Mouse (Mus musculus) hindbrain, embryonic 12.5 days (tissue): ENCODE data around the gene Olfr938. TPM values are rescaled to one million over a fixed set of nuclear protein-coding genes. Genes with fewer than 3 reads are reported as not detected.

Experiments used
- ATAC-seq: fragments of 200-750 bp; cut with Nextera tagmentation; 2 replicates; pipeline ENCODE4 v1.8.0; 2017; ENCODE audit warnings: moderate TSS enrichment; ENCODE audit not compliant: low FRiP score
- H3K27ac ChIP-seq: fragments of 300-500 bp; sonication (generic); 2 replicates; pipeline ENCODE4 v1.5.1; 2016; ENCODE audit warnings: mild to moderate bottlenecking
- H3K27me3 ChIP-seq: fragments of 300-500 bp; sonication (generic); 2 replicates; pipeline ENCODE4 v1.6.1; 2016; ENCODE audit warnings: mild to moderate bottlenecking
- H3K36me3 ChIP-seq: fragments of 300-500 bp; sonication (generic); 2 replicates; pipeline ENCODE4 v1.6.1; 2016; ENCODE audit warnings: mild to moderate bottlenecking
- H3K4me1 ChIP-seq: fragments of 300-500 bp; sonication (generic); 2 replicates; pipeline ENCODE4 v1.6.1; 2016
- H3K4me2 ChIP-seq: fragments of 300-500 bp; sonication (generic); replicated peaks from 2 replicates; pipeline ENCODE4 v1.6.1; 2016; ENCODE audit warnings: mild to moderate bottlenecking
- H3K4me3 ChIP-seq: fragments of 300-500 bp; sonication (generic); 2 replicates; pipeline ENCODE4 v1.5.1; 2016; ENCODE audit warnings: mild to moderate bottlenecking
- H3K9ac ChIP-seq: fragments of 300-500 bp; sonication (generic); 2 replicates; pipeline ENCODE4 v1.6.1; 2016; ENCODE audit warnings: mild to moderate bottlenecking, moderate library complexity
- H3K9me3 ChIP-seq: fragments of 300-500 bp; sonication (generic); replicated peaks from 2 replicates; pipeline ENCODE4 v1.6.1; 2016; ENCODE audit warnings: mild to moderate bottlenecking
- WGBS: fragments of 180-500 bp; shearing (Covaris S2); methylation state at CpG from one replicate; pipeline ENCODE4 v1.1.7; 2016; 5-methylcytosine and 5-hydroxymethylcytosine counted together
- microRNA-seq: library from miRNA; unstranded; fragments of <30 nt; microRNA quantifications from one replicate; pipeline ENCODE4, GENCODE M21; 2017
- polyA plus RNA-seq: library from polyadenylated mRNA; unstranded; fragments of >200 nt; fragmentation: Nextera tagmentation; extraction: Ambion mirVana; gene quantifications from 2 replicates; pipeline ENCODE4 v1.2.1, GENCODE M21; 2016

The Olfr938 gene
- not detected in 2 replicates for polyA plus RNA-seq

DNA sequence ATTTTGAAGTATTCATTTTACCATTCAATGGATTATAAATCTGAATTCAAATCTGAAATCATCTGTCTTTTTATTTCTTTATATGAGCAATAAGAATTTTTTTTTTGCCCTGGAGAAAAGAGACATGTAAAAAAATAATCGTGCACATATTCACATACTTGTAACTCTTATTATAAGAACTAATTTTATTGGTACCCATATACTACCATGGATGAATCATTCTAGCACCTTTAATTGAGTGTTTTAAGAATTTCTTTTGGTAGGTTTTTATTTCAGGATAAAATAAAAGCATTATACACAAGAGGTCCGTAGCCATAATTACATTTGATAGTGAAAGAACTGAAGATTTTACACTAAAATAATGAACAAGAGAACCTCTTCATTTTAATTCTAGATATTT is at the start of gene Olfr938:
TSS of gene Olfr938 (minus strand) at position 101 of the 400 bp plus-strand sequence.
- no peaks in the 10 kb centered on the region for H3K4me1 ChIP-seq
- 0 out of 2 replicates have a peak, but pooled peaks cover 2% of the 10 kb centered on the region for H3K9me3 ChIP-seq
- ATAC-seq: no peak
- H3K4me3 ChIP-seq: no peak within 1 kb of the TSS
- H3K27me3 ChIP-seq: no peaks in the 10 kb centered on the region
- no peaks in the 10 kb centered on the region for H3K36me3 ChIP-seq
- no peak within 1 kb of the TSS for H3K9ac ChIP-seq
- WGBS: 87% methylated on average over 2 of the region's 2 CpGs
- H3K4me2 ChIP-seq: no peak within 1 kb of the TSS
- H3K27ac ChIP-seq: no peak within 1 kb of the TSS

DNA sequence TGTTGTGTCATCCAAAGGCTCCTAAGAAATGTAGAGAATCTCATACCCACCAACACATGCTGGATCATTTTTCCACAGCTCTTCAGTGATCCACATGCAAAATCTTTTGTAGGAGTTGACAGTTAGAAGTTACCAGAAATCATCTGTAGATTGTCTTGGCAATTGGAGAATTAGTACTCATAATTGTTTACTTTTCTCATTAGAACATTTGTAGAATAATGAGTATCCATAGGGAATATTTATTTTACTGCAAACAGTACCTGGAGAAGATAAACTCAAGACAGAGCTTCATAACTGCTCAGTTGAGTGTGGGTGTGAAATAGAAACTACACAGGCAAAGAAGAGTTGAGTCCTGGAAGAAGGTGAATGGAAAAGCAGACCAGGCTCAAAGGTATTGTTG is 49.1 kb upstream of the Olfr938 start, which contains the start of gene Olfr27:
TSS of gene Olfr27 (plus strand) at position 301 of the 400 bp plus-strand sequence.
- H3K9ac ChIP-seq: no peak within 1 kb of the TSS
- no peaks in the 10 kb centered on the region for H3K4me1 ChIP-seq
- H3K4me2 ChIP-seq: no peak within 1 kb of the TSS
- no peaks in the 10 kb centered on the region for H3K9me3 ChIP-seq
- H3K27ac ChIP-seq: no peak within 1 kb of the TSS
- no peaks in the 10 kb centered on the region for H3K36me3 ChIP-seq
- H3K4me3 ChIP-seq: no peak within 1 kb of the TSS
- ATAC-seq: no peak
- no peaks in the 10 kb centered on the region for H3K27me3 ChIP-seq

DNA sequence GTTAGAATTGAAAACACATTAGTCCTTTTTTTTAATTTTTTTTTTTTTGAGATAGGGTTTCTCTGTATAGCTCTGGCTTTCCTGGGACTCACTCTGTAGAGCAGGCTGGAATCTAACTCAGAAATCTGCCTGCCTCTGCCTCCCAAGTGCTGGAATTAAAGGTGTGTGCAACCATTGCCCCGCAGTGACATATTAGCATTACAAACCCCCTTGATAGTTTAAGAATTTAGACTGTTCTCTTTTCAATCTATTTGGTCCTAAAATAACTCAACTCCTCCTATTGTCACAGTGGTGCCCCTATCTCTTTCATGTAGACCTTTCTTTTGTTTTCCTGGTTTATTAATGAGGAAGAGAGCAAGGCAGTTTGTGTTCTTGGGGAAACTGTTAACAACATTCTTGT is 48.6 kb upstream of the Olfr938 start:
- no peaks in the 10 kb centered on the region for H3K27me3 ChIP-seq
- 88% methylated on average over 1 of the region's 1 CpGs for WGBS
- no peak for ATAC-seq

DNA sequence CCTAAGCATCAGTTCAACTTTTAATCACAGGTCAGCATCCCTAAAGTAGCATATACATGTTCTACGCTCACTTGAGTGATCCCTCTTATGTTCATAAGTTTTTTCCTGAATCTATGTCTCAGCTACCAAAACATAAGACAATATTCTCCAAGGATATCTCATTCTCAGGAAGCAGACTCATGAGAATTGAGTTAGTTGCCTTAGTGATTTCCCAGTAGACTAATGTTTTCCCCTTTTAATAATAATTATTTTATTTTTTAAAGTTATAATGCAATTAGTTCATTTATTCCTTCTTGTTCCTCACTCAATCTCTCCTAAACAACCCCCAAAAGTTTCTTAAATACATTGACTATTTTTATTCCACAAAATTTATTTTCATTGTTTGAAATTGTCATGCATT is 13.8 kb downstream of the Olfr938 start, which contains the start of gene Olfr937:
TSS of gene Olfr937 (minus strand) at position 101 of the 400 bp plus-strand sequence.
- Histone ChIP-seq H3K9ac (no peak within 1 kb of the TSS), H3K9me3 (no peaks in the 10 kb centered on the region), H3K4me3 (no peak within 1 kb of the TSS), H3K36me3 (no peaks in the 10 kb centered on the region), H3K27ac (no peak within 1 kb of the TSS), H3K4me2 (no peak within 1 kb of the TSS), H3K4me1 (no peaks in the 10 kb centered on the region), H3K27me3 (no peaks in the 10 kb centered on the region)
- WGBS: 79% methylated on average over 1 of the region's 1 CpGs
- ATAC-seq: no peak

More for the DNA sequence above, 48.6 kb upstream of the Olfr938 start:
- no peaks in the 10 kb centered on the region for H3K36me3 ChIP-seq
- H3K4me1 ChIP-seq: no peaks in the 10 kb centered on the region
- no peak overlapping the region for H3K4me2 ChIP-seq
- no peak overlapping the region for H3K9ac ChIP-seq
- no peaks in the 10 kb centered on the region for H3K9me3 ChIP-seq
- no peak overlapping the region for H3K27ac ChIP-seq
- no peak overlapping the region for H3K4me3 ChIP-seq

Small RNA genes within 50 kb of the gene (microRNA-seq; reads per million reads assigned to microRNA genes)
- gene Gm25032: not detected
- not detected for gene Gm25529

Other genes starting within 250 kb of the Olfr938 start
- gene Olfr924, start 234.4 kb downstream of the Olfr938 start, polyA plus RNA-seq: not detected in 2 replicates
- not detected in 2 replicates for gene Olfr26, start 223.8 kb downstream of the Olfr938 start, polyA plus RNA-seq
- gene Olfr926, start 201.8 kb downstream of the Olfr938 start, polyA plus RNA-seq: not detected in 2 replicates
- gene Olfr930, start 149.1 kb downstream of the Olfr938 start, polyA plus RNA-seq: not detected in 2 replicates
- not detected in 2 replicates for gene Olfr933, start 106.6 kb downstream of the Olfr938 start, polyA plus RNA-seq
- gene Olfr934, start 90.6 kb downstream of the Olfr938 start, polyA plus RNA-seq: not detected in 2 replicates
- gene Olfr935, start 79.2 kb downstream of the Olfr938 start, polyA plus RNA-seq: not detected in 2 replicates
- not detected in 2 replicates for gene Olfr146, start 55.5 kb downstream of the Olfr938 start, polyA plus RNA-seq
- gene Olfr937, start 13.9 kb downstream of the Olfr938 start, polyA plus RNA-seq: not detected in 2 replicates
- not detected in 2 replicates for gene Olfr27, start 49.2 kb upstream of the Olfr938 start, polyA plus RNA-seq
- not detected in 2 replicates for gene Olfr943, start 87.4 kb upstream of the Olfr938 start, polyA plus RNA-seq
- not detected in 2 replicates for gene Olfr944, start 123.0 kb upstream of the Olfr938 start, polyA plus RNA-seq
- not detected in 2 replicates for gene Olfr1537, start 171.1 kb upstream of the Olfr938 start, polyA plus RNA-seq
- gene Olfr945, start 197.9 kb upstream of the Olfr938 start, polyA plus RNA-seq: not detected in 2 replicates
- not detected in 2 replicates for gene Olfr948, start 247.2 kb upstream of the Olfr938 start, polyA plus RNA-seq